Mouse (Mus musculus) neural tube, embryonic 10.5 days (tissue): ENCODE data around the gene Dad1.

Experiments
- DNase-seq: peaks from one replicate; pipeline ENCODE4 v3.0.0-alpha.2; 2017; ENCODE audit warnings: low spot score; ENCODE audit errors: extremely low spot score

The Dad1 gene

GRCm38 (mm10) chr14:54224484-54225467 is 29.1 kb downstream of the Dad1 start:
- DNase-seq: no peak

- no peak for DNase-seq
These were observed 29.9 kb downstream of the Dad1 start for GRCm38 (mm10) chr14:54224064-54224417.

GRCm38 (mm10) chr14:54223315-54224063 is 30.4 kb downstream of the Dad1 start:
- DNase-seq: no peak

- no peak for DNase-seq
These were observed 31.6 kb downstream of the Dad1 start for GRCm38 (mm10) chr14:54222289-54222727.

- no peak for DNase-seq
These were observed 32.3 kb downstream of the Dad1 start for GRCm38 (mm10) chr14:54221641-54222040.

GRCm38 (mm10) chr14:54220726-54221494 is 33.0 kb downstream of the Dad1 start:
- DNase-seq: no peak

GRCm38 (mm10) chr14:54219849-54220248 is 34.1 kb downstream of the Dad1 start:
- DNase-seq: no peak

- DNase-seq: no peak
These were observed 34.6 kb downstream of the Dad1 start for GRCm38 (mm10) chr14:54219256-54219655.

GRCm38 (mm10) chr14:54218721-54219120 is 35.2 kb downstream of the Dad1 start:
- no peak for DNase-seq

- no peak for DNase-seq
These were observed 35.7 kb downstream of the Dad1 start for GRCm38 (mm10) chr14:54218233-54218632.

- no peak for DNase-seq
These were observed 37.8 kb downstream of the Dad1 start for GRCm38 (mm10) chr14:54216126-54216525.

GRCm38 (mm10) chr14:54214901-54215300 is 39.0 kb downstream of the Dad1 start:
- DNase-seq: no peak

- DNase-seq: no peak
These were observed 39.4 kb downstream of the Dad1 start for GRCm38 (mm10) chr14:54214477-54214876.

GRCm38 (mm10) chr14:54213734-54214133 is 40.2 kb downstream of the Dad1 start:
- DNase-seq: no peak

GRCm38 (mm10) chr14:54211755-54212154 is 42.1 kb downstream of the Dad1 start:
- DNase-seq: no peak

GRCm38 (mm10) chr14:54211199-54211598 is 42.7 kb downstream of the Dad1 start:
- no peak for DNase-seq

- DNase-seq: no peak
These were observed 43.5 kb downstream of the Dad1 start for GRCm38 (mm10) chr14:54210401-54210800.

GRCm38 (mm10) chr14:54209932-54210331 is 44.0 kb downstream of the Dad1 start:
- DNase-seq: no peak

GRCm38 (mm10) chr14:54208741-54209140 is 45.2 kb downstream of the Dad1 start:
- DNase-seq: no peak

- DNase-seq: no peak
These were observed 46.0 kb downstream of the Dad1 start for GRCm38 (mm10) chr14:54207924-54208323.

- no peak for DNase-seq
These were observed 47.0 kb downstream of the Dad1 start for GRCm38 (mm10) chr14:54206750-54207550.
